27 mouse cellular contexts compared by ENCODE assay signal in the genomic region with DNA sequence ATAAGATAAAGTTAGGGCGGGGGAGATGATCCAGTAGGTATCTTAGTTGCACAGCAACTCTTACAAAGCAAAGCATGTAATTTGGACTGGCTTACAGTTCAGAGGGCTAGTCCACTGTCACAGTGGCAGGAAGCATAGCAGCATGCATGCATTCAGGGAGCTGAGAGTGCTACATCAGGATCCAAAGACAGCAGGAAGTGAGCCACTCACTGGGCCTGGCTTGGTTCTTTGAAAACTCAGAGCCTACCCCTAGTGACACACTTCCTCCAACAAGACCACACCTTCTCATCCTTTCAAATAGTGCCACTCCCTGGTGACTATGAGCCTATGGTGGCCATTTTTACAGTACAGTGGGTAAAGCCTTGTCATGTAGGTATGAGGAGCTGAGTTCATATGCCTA. TPM values are rescaled to one million over a fixed set of nuclear protein-coding genes. Genes with fewer than 3 reads are reported as not detected.
"Had no signal": no experiment of that assay in that cellular context is flagged by ENCODE, and none has a peak within 500 bp of the region (broad histone marks: within the 10 kb centered on the region; RNA-seq: fewer than 3 reads in every experiment).

No protein-coding gene starts in this region.

- H3K27ac ChIP-seq: heart, adult 2 months; heart, embryonic 13.5 days; heart, embryonic 15.5 days; hindbrain, embryonic 10.5 days; hindbrain, embryonic 12.5 days; hindbrain, embryonic 14.5 days; intestine, embryonic 15.5 days; layer of hippocampus, adult 2 months; limb, embryonic 13.5 days; limb, embryonic 15.5 days; liver, embryonic 12.5 days; liver, embryonic 14.5 days had no signal

- H3K4me3 ChIP-seq: heart, adult 2 months; heart, embryonic 13.5 days; heart, embryonic 15.5 days; hindbrain, embryonic 10.5 days; hindbrain, embryonic 12.5 days; intestine, embryonic 15.5 days; layer of hippocampus, adult 2 months; limb, embryonic 13.5 days; limb, embryonic 15.5 days; liver, embryonic 12.5 days had no signal

- H3K27me3 ChIP-seq: heart, embryonic 13.5 days; heart, embryonic 15.5 days; hindbrain, embryonic 12.5 days; intestine, embryonic 15.5 days; limb, embryonic 13.5 days; limb, embryonic 15.5 days; liver, embryonic 12.5 days had no signal

- H3K4me2 ChIP-seq: heart, embryonic 11.5 days; heart, embryonic 13.5 days; heart, embryonic 15.5 days; hindbrain, embryonic 12.5 days; hindbrain, embryonic 14.5 days; intestine, embryonic 15.5 days; limb, embryonic 13.5 days; limb, embryonic 15.5 days; liver, embryonic 12.5 days had no signal

- DNase-seq: gastrocnemius, postnatal 14 days; gastrocnemius, postnatal 36 days; heart, adult 11 months; heart, adult 2 months; heart, postnatal 4 days; kidney, adult 18-20 months; kidney, adult 8-10 months; kidney, postnatal 10 days; kidney, postnatal 25 days; kidney, postnatal 4 days; layer of hippocampus, postnatal 36 days; left cerebral cortex, postnatal 4 days had no signal

- H3K9me3 ChIP-seq: heart, embryonic 13.5 days; heart, embryonic 15.5 days; hindbrain, embryonic 10.5 days; hindbrain, embryonic 12.5 days; intestine, embryonic 15.5 days; limb, embryonic 13.5 days; limb, embryonic 15.5 days; liver, embryonic 12.5 days had no signal

- H3K9ac ChIP-seq: heart, embryonic 13.5 days; heart, embryonic 15.5 days; hindbrain, embryonic 12.5 days; hindbrain, embryonic 14.5 days; intestine, embryonic 15.5 days; limb, embryonic 13.5 days; limb, embryonic 15.5 days; liver, embryonic 12.5 days; liver, embryonic 14.5 days had no signal

- H3K4me1 ChIP-seq: heart, embryonic 13.5 days; heart, embryonic 15.5 days; hindbrain, embryonic 10.5 days; hindbrain, embryonic 12.5 days; intestine, embryonic 15.5 days; limb, embryonic 13.5 days; limb, embryonic 15.5 days; liver, embryonic 12.5 days had no signal

- ATAC-seq: hindbrain, embryonic 16.5 days; inflammation-experienced regulatory T-cells, adult 6 months; intestine, embryonic 15.5 days; intestine, postnatal 0 days; liver, embryonic 12.5 days had no signal

RNA-seq across cellular contexts. Expression of a gene that starts 47.8 kb away (rescaled TPM):
- polyA plus RNA-seq: hindbrain, embryonic 14.5 days had no signal
